Mouse (Mus musculus) ES-Bruce4 (cell line): ENCODE measurements around the gene Pip4k2a.

Experiments used
- CTCF ChIP-seq: IDR thresholded peaks from one replicate; pipeline ENCODE4 v1.8.1; 2011; ENCODE audit warnings: low read depth, low read length
- EP300 ChIP-seq: IDR thresholded peaks from 2 replicates; pipeline ENCODE4 v1.6.1; 2011; ENCODE audit warnings: low read depth, low read length; ENCODE audit not compliant: insufficient read depth

GRCm38 (mm10) chr2:18867069-18867468 is 130.9 kb downstream of the Pip4k2a start:
- TF ChIP-seq EP300 = no peak
- TF ChIP-seq CTCF = no peak
